Mouse (Mus musculus) CH12F3 (cell line): Measurements from ENCODE around the gene Epha10.
"Not testable (repeated sequence)": the region's sequence is repeated elsewhere in the genome, so short reads cannot be mapped to it uniquely, and the experiment has no call there.

Source experiments
- in situ Hi-C: fragments of 300-500 bp; cut with MboI; formaldehyde crosslinking; loops from 2 replicates; pipeline ENCODE4 v1.14.3; 2020; ENCODE audit warnings: low sequenced_read_pairs

Gene Epha10

GRCm38 (mm10) chr4:124893769-124894168, 13.1 kb downstream of the Epha10 start:
- in situ Hi-C loops, result no loop called here

DNA sequence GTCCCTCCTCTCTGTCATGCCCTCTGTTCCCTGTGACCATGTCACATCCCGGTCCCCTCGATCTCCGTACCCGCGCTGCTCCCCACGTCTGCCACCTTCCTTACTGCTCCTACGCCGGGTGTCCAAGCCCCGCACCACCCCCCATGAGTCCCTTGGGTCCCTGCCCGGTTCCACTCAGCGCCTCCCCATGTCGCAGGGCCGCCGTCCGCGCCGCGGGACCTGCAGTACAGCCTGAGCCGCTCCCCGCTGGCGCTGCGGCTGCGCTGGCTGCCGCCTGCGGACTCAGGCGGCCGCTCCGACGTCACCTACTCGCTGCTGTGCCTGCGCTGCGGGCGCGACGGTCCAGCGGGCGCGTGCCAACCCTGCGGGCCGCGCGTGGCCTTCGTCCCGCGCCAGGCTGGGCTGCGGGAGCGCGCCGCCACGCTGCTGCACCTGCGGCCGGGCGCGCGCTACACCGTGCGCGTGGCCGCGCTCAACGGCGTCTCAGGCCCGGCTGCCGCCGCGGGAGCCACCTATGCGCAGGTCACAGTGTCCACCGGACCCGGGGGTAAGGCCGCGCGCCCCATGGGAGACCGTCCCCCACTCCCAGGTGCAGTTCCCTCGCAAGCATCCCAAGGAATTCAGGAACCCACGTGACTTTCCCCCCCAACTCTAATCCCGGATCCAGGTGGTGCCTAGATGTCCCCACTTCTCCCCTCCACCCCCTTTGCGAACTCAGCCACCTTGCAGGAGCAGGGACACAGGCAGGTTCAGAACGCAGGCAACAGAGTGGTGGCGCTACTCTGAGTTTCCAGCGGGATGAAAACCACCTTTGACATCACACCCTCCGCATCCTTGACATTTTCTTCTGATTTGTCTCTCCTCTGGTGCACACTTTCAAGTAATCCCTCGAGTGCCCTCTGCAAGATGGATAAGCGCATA, 14.1 kb downstream of the Epha10 start:
- in situ Hi-C loops, result no loop called here

GRCm38 (mm10) chr4:124898428-124898827, 17.7 kb downstream of the Epha10 start:
- in situ Hi-C loops, result no loop called here

DNA sequence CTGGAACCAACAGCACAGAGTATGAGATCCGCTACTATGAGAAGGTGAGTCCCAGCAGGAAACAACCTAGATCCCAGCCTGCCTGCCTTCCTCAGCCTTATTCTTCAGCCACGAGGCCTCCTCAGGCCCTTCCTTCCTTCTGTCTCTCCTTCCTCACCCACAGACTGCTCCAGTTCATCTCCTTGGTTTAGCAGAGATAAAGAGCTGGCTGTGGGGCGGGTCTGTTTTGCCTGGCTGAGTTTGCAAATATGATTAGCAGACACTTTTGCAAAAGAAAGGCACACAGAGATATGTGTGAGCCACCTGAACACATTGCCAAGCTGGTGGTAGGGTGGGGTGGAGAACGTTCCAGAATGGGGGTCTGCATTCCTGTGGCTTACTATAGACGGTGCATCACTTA, 19.2 kb downstream of the Epha10 start:
- in situ Hi-C loops, result no loop called here

DNA sequence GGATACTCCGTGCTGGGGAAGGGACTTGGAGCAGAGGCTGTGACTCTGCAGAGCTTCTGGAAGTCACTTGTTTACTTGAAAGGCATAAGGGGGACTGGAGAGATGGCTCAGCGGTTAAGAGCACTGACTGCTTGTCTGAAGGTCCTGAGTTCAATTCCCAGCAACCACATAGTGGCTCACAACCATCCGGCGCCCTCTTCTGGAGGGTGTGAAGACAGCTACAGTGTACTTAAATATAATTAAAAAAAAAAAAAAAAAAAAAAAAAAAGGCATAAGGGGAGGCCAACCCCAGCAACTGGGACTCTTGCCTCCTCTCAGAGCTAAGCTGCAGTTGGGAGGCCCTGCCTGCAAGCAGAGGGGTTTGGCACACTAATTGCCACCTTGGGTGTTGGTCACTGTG, 24.7 kb downstream of the Epha10 start:
- in situ Hi-C loops, result no loop called here

GRCm38 (mm10) chr4:124905971-124906822, 25.5 kb downstream of the Epha10 start:
- in situ Hi-C loops, result no loop called here

DNA sequence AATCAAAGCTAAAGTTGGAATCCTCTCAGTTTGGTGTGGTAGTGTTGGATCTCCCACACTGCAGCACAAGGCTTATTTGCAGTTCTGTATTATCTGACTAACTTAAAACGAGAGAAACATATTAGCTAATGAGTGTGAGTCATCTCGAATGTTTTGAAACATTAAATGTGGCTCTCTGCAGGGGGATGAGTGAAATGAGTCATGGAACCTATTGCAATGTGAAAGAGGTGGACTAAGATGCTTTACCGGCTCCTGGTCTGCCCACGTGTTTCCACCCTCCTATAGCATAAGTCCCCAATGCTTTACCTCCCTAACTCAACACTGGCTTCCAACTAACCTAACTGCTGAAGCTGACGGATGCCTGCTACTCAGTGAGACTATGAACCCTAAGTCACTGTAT, 47.4 kb downstream of the Epha10 start:
- in situ Hi-C loops, result no loop called here

DNA sequence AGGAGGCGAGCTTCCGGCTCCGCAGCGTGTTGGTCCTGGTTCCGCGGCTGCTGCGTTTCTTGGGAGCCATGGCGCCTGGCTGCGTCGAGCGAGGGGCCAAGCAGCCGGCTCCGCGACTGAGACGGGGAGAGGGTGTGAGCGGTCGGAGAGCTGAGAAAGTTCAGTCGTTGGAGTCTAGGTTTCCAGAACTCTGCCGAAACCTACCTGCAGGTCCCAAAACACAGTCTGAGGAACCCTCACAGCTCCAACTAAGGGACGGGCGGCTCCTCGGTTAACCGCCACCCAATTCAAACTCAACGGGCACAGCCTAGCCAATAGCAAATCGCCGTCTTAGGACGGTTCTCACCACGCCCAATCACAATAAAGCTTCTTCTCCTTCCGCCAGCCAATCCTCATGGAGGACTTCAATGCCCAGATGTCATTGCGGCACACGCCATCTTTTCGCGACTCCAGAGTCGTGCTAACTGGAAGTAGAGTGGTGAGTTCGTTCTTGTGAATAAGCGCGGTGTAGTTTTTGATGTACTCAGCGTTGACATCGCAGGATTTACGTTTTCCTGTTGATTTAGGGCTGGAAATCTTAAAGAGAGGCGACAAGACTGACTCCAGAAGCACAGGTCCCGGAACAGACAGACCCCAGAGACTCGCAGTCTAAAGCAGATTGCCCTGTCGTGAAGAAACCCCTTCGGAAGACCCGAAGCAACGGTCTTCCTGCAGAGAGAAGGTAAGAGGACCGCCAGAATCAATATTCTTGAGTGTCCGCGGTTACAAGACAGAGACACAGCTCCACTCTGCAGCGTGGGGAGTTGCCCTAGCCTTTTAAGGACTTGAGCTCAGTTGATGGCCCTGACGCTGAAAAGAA, 56.1 kb downstream of the Epha10 start, which contains the start of gene 9930104L06Rik:
9930104L06Rik (plus strand) TSS at position 436 of the 859 bp plus-strand sequence.
- in situ Hi-C loops, result no loop called here

DNA sequence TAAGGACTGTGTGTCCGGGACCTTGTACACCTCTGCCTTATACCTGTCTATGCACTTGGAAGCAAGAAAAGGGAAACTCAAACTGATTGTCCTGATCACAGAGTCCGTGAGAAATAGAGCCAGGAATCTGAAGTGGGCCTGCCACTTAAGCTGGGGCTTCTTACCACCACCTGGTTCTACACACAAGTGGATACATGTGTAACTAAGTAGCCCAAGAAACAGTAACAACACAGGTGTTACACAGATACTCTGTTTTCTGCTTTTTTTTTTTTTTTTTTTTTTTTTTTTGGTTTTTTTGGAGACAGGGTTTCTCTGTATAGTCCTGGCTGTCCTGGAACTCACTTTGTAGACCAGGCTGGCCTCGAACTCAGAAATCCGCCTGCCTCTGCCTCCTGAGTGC, 58.5 kb downstream of the Epha10 start, which contains the start of gene Cdca8:
Cdca8 (minus strand) TSS at position 101 of the 400 bp plus-strand sequence.
- in situ Hi-C loops, result not testable (repeated sequence)

DNA sequence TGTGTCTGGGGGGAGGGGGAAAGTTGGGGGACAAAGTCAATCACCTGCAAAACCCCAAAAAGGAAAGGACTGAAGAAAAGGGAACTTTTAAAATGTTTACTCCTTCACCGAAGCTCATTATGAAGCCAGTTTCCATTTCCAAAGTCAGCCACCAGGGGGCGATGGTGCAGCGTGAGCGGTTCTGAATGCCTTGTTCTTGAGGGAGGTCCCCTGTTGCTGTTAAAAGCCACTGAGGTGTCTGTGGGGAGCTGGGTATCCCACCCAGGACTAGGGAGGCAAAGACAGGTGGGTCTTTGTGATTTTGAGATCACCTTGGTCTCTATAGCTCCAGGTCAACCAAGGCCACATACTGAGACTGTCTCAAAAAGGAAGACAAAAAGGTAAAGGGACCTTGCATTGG, 62.3 kb downstream of the Epha10 start:
- in situ Hi-C loops, result no loop called here

DNA sequence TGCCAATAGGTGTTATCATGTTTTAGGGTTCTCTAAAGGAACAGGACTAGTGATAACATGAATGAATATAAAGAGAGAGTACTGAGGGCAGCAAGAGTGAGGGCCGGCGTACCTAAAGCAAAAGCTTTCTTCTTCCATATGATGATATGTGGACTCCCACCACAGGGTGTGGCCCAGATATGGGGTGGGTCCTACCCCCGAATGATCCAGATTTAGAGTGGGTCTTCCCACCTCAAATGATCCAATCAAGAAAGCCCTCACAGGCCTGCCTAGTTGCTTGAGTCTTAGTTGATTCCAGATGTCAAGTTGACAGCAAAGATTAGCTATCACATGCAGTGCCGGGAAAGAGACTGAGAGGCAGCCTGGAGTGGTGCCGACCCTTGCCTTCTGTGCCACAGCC, 63.1 kb downstream of the Epha10 start:
- in situ Hi-C loops, result no loop called here

DNA sequence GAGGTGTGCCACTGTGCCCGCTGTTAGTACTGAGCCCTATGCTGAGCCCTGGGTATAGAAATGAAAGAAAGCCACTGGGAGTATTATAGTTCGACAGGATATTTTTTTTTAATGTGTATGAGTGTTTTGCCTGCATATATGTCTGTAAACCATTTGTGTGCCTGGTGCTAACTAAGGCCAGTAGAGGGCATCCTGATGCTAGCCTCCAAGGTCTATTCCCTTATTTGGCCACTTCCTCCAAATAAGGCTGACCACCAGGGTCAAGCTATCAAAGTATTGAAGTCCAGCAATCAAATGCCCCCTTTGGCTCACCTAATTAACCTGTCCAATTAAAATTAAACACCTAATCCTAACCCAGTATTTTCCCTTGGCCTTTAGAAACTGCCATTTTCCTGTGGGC, 64.3 kb downstream of the Epha10 start:
- in situ Hi-C loops, result no loop called here

DNA sequence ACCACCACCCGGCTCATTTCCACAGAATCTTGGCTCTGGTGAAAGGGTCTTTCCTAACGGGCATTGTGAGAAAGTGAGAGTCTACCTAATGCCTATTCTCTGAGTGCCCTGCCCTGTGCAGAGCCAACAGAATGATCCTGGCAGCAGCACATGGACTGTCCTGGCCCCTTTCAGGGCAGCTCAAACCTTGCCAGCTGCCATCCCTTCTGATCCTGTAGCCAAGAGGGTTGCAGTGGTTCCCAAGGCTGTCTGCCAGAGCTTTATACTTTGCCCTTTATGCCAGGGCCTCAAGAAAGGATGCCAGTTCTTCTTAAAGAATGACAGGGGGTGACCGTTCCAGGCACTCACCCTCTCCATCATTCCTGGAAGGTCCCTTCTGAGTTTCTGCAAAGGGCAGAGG, 68.8 kb downstream of the Epha10 start:
- in situ Hi-C loops, result no loop called here

GRCm38 (mm10) chr4:124950181-124951035, 69.7 kb downstream of the Epha10 start:
- in situ Hi-C loops, result no loop called here

GRCm38 (mm10) chr4:124951036-124951433, 70.3 kb downstream of the Epha10 start:
- in situ Hi-C loops, result no loop called here

- in situ Hi-C loops, result no loop called here
These were observed 72.8 kb downstream of the Epha10 start for GRCm38 (mm10) chr4:124953546-124953945.

GRCm38 (mm10) chr4:124957284-124957683, 76.6 kb downstream of the Epha10 start:
- in situ Hi-C loops, result no loop called here

GRCm38 (mm10) chr4:124959062-124959461, 78.4 kb downstream of the Epha10 start:
- in situ Hi-C loops, result no loop called here

DNA sequence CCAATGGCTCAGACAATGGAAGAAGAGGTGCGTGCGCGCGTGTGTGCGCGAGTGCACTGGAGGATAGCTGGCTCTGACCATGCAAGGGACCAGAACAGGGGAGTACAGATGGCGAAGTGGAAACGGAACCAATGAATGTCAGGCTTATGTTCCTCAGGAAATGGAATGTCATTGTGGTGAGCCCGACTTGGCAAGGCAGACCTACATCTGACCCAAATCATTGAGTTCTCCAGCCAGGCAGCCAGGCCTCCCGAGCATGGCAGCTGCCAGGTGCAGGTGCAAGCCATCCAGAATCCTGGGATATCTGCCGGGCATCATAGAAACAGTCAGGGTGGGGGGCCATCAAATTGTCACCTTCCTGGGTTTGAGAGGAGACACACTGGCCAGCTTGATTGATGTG, 80.2 kb downstream of the Epha10 start:
- in situ Hi-C loops, result no loop called here

DNA sequence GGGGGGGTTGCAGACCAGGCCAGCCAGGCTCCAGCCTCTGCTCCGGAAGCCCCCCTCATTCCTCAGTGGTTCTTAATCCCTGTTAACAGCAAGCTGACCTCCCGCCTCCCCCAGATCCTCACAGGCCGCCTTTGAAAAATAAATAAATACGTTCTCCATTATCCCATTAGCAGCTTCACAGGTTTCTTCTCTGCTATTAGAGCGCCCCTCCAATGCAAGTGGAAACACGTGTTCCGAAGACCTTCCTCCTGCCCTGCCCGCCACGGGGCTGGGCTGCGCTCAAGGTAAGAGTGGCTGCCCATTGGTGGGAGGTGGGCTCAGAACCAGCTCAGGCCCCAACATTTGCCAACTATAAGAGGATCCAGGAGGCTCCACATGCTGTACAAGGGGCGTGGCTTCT, 81.9 kb downstream of the Epha10 start:
- in situ Hi-C loops, result no loop called here
